Mouse (Mus musculus) hindbrain, embryonic 14.5 days (tissue): ENCODE measurements around the gene Gde1. TPM values are rescaled to one million over a fixed set of nuclear protein-coding genes. Genes with fewer than 3 reads are reported as not detected.

Experiments
- ATAC-seq: fragments of 200-750 bp; cut with Nextera tagmentation; 2 replicates; pipeline ENCODE4 v1.8.0; 2017; ENCODE audit warnings: moderate number of reproducible peaks, mild to moderate bottlenecking, moderate TSS enrichment, moderate library complexity; ENCODE audit not compliant: low FRiP score
- DNase-seq: peaks from one replicate; pipeline ENCODE4 v3.0.0-alpha.2; 2015; ENCODE audit warnings: low spot score
- H3K27ac ChIP-seq: fragments of 300-500 bp; sonication (generic); 2 replicates; pipeline ENCODE4 v1.5.1; 2014; ENCODE audit warnings: mild to moderate bottlenecking, moderate library complexity
- H3K27me3 ChIP-seq: fragments of 300-500 bp; sonication (generic); 2 replicates; pipeline ENCODE4 v1.6.1; 2014; ENCODE audit warnings: mild to moderate bottlenecking, low read length, mixed read lengths; ENCODE audit not compliant: control insufficient read depth, insufficient read depth
- H3K36me3 ChIP-seq: fragments of 300-500 bp; sonication (generic); replicated peaks from 2 replicates; pipeline ENCODE4 v1.6.1; 2014; ENCODE audit not compliant: control insufficient read depth, insufficient read depth
- H3K4me1 ChIP-seq: fragments of 300-500 bp; sonication (generic); replicated peaks from 2 replicates; pipeline ENCODE4 v1.6.1; 2014; ENCODE audit warnings: antibody characterized with exemption, low read length, mixed read lengths; ENCODE audit not compliant: control insufficient read depth, insufficient read depth
- H3K4me2 ChIP-seq: fragments of 300-500 bp; sonication (generic); replicated peaks from 2 replicates; pipeline ENCODE4 v1.6.1; 2014; ENCODE audit warnings: mild to moderate bottlenecking, moderate library complexity
- H3K4me3 ChIP-seq: fragments of 300-500 bp; sonication (generic); replicated peaks from 2 replicates; pipeline ENCODE4 v1.5.1; 2014; ENCODE audit warnings: mild to moderate bottlenecking, low read length
- H3K9ac ChIP-seq: fragments of 300-500 bp; sonication (generic); 2 replicates; pipeline ENCODE4 v1.6.1; 2014
- H3K9me3 ChIP-seq: fragments of 300-500 bp; sonication (generic); 2 replicates; pipeline ENCODE4 v1.6.1; 2016; ENCODE audit warnings: low read length; ENCODE audit not compliant: control insufficient read depth
- WGBS: fragments of 180-500 bp; shearing (Covaris S2); extraction: QIAGEN DNeasy Blood & Tissue Kit; methylation state at CpG from one replicate; pipeline ENCODE4 v1.1.7; 2014; 5-methylcytosine and 5-hydroxymethylcytosine counted together
- polyA plus RNA-seq: library from polyadenylated mRNA; unstranded; fragments of >200 nt; fragmentation: Nextera tagmentation; extraction: Ambion mirVana; gene quantifications from 2 replicates; pipeline ENCODE4 v1.2.1, GENCODE M21; 2014

Gde1 gene
- polyA plus RNA-seq, 1 experiment from 2014 or later = 228 TPM

GRCm38 (mm10) chr7:118710776-118711175 is 5.2 kb upstream of the Gde1 start:
- Histone ChIP-seq H3K4me1 (peaks cover 18% of the 10 kb centered on the region), H3K4me3 (no peak overlapping the region), H3K4me2 (no peak overlapping the region), H3K27me3 (no peaks in the 10 kb centered on the region), H3K9me3 (no peaks in the 10 kb centered on the region), H3K36me3 (peaks cover 10% of the 10 kb centered on the region), H3K9ac (no peak overlapping the region), H3K27ac (no peak overlapping the region)
- DNase-seq = no peak
- WGBS = 65% methylated on average over 5 of the region's 5 CpGs
- ATAC-seq = no peak

DNA sequence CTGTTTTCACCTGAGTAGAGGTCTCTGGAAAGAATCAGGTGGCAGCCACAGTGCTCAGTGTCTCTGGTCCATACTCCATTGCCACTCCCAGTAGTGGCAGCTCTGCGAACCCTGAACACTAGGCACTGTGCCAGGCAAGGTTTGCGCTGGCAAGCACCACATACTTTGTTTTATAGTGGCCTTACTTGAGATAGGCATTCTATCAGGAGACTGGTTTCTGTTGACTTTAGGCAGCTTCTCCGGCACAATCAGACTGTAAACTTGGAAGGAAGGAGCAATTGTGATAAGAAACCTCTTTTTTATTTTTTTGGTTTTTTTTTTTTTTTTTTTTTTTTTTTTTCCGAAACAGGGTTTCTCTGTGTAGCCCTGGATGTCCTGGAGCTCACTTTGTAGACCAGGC is 2.4 kb upstream of the Gde1 start:
- WGBS = 85% methylated on average over 4 of the region's 4 CpGs
- Histone ChIP-seq H3K4me3 (no peak overlapping the region), H3K9ac (no peak overlapping the region), H3K36me3 (peaks cover 1% of the 10 kb centered on the region; the same call in 1 of the 2 replicates), H3K9me3 (no peaks in the 10 kb centered on the region), H3K4me1 (peaks cover 23% of the 10 kb centered on the region), H3K27ac (no peak overlapping the region), H3K4me2 (no peak overlapping the region), H3K27me3 (no peaks in the 10 kb centered on the region)
- ATAC-seq (no peak), DNase-seq (no peak)

DNA sequence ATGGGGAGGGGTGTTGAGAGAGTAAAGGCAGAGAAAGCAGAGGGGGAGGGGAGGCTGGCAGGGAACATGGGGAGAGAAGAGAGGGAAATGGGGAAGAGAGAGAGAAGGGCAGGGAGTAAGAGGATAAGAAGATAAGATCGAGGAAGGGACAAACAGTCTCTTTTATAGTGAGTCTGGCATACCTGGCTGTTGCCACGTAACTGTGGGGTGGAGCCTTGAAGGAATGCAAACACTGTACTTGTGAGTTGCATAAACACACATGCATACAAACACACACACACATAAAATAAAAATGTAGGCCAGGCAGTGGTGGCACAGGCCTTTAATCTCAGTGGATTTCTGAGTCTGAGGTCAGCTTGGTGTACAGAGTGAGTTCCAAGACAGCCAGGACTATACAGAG is 1.6 kb upstream of the Gde1 start:
- Histone ChIP-seq H3K4me1 (peaks cover 24% of the 10 kb centered on the region), H3K27me3 (no peaks in the 10 kb centered on the region), H3K4me3 (no peak overlapping the region), H3K36me3 (peaks cover 9% of the 10 kb centered on the region), H3K4me2 (no peak overlapping the region), H3K9ac (no peak overlapping the region), H3K9me3 (no peaks in the 10 kb centered on the region), H3K27ac (no peak overlapping the region)
- DNase-seq (no peak), ATAC-seq (no peak)
- WGBS = 74% methylated on average over 2 of the region's 2 CpGs

DNA sequence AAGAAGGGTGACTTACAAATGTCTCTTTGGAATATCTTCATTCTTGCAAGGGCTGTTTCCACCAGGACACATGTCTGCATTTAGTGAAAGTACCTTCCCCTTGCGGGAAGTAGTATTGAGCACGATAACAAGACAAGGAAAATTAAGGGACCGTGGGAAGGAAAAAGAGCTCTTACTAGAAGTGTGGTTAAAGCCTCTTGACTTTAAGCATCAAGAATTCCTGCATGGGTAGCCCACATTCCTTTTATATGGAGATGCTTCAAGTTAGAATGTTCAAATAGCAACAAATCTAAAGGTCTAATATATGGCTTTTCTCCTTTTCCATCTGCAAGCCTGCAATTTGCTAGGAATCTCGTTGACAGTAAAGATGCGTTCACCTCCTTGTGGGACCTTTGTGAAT is 910 bp upstream of the Gde1 start:
- H3K27me3 ChIP-seq = no peaks in the 10 kb centered on the region
- DNase-seq (no peak), ATAC-seq (no peak)
- no peaks in the 10 kb centered on the region for H3K9me3 ChIP-seq
- H3K9ac ChIP-seq = no peak overlapping the region
- H3K4me3 ChIP-seq = no peak overlapping the region
- no peak overlapping the region for H3K4me2 ChIP-seq
- peaks cover 24% of the 10 kb centered on the region for H3K4me1 ChIP-seq
- peaks cover 13% of the 10 kb centered on the region for H3K36me3 ChIP-seq
- H3K27ac ChIP-seq = no peak overlapping the region
- 95% methylated on average over 5 of the region's 5 CpGs for WGBS

DNA sequence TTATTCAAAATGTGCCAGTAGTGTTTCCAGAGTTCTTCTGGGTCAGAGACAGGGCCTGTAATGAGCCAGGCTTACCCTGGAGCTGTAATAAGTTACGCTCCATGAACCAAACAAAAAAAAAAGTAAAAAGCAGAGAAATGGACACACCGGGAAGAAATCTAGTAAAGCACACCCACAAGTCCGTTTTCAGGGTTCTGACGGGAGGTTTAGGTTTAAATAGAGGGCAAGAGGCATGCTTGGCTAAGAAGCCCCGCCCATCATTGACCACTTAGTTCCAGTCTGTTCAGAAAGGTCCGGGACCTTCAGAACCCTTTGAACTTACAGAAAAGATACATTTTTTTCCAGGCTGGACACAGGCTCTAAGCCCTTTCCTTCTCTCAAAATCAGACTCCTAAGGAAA is 473 bp upstream of the Gde1 start:
- Histone ChIP-seq H3K36me3 (peaks cover 13% of the 10 kb centered on the region), H3K9ac (no peak overlapping the region), H3K27me3 (no peaks in the 10 kb centered on the region), H3K4me3 (peak overlapping the region; percentile 81), H3K4me1 (peaks cover 24% of the 10 kb centered on the region), H3K27ac (peak overlapping the region; percentile 94; the same call in 1 of the 2 replicates), H3K9me3 (no peaks in the 10 kb centered on the region), H3K4me2 (peak overlapping the region; percentile 51)
- WGBS = 30% methylated on average over 6 of the region's 6 CpGs
- ATAC-seq (no peak), DNase-seq (no peak)

- H3K36me3 ChIP-seq = peaks cover 19% of the 10 kb centered on the region
- peak overlapping the region; percentile 81 for H3K4me3 ChIP-seq
- no peak for DNase-seq
- peak overlapping the region; percentile 51 for H3K4me2 ChIP-seq
- H3K9ac ChIP-seq = peak overlapping the region; percentile 90
- no peaks in the 10 kb centered on the region for H3K9me3 ChIP-seq
- H3K4me1 ChIP-seq = peaks cover 24% of the 10 kb centered on the region
- no peak for ATAC-seq
- no peak overlapping the region for H3K27ac ChIP-seq
- WGBS = 77% methylated on average over 9 of the region's 9 CpGs
- H3K27me3 ChIP-seq = no peaks in the 10 kb centered on the region
Measured at GRCm38 (mm10) chr7:118704001-118704850, 1.4 kb downstream of the Gde1 start.

DNA sequence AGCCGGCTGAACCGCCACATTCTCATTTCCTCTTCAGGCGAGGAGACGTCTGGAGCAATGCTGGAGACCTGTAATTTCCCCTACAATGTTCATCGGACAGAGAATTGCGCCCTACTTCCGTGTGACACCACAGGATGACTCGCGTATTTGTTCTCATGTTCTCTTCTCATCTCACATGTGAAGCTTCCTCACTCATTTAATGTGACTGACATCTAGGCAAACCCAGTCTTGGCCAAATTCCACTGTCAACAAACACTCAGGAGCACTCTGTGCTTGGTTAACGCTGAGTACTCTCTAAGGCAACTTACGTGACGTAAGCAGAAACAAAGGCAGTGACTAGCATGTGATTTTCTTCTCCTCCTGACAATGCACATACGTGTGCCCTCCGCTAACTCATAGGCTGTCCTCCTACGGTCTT is 2.4 kb downstream of the Gde1 start:
- 91% methylated on average over 15 of the region's 15 CpGs for WGBS

GRCm38 (mm10) chr7:118698882-118699281 is 6.7 kb downstream of the Gde1 start:
- H3K9ac ChIP-seq = no peak overlapping the region
- H3K27ac ChIP-seq = no peak overlapping the region
- no peak overlapping the region for H3K4me3 ChIP-seq
- peaks cover 67% of the 10 kb centered on the region for H3K36me3 ChIP-seq
- 93% methylated on average over 9 of the region's 9 CpGs for WGBS
- ATAC-seq (no peak), DNase-seq (no peak)
- no peaks in the 10 kb centered on the region for H3K9me3 ChIP-seq
- H3K4me2 ChIP-seq = no peak overlapping the region
- H3K4me1 ChIP-seq = peaks cover 10% of the 10 kb centered on the region
- no peaks in the 10 kb centered on the region for H3K27me3 ChIP-seq

More for the DNA sequence above, 2.4 kb downstream of the Gde1 start:
- Histone ChIP-seq H3K36me3 (peaks cover 26% of the 10 kb centered on the region), H3K4me2 (peak overlapping the region; percentile 51; the same call in 1 of the 2 replicates), H3K4me3 (no peak overlapping the region), H3K27ac (no peak overlapping the region), H3K9me3 (no peaks in the 10 kb centered on the region), H3K27me3 (no peaks in the 10 kb centered on the region), H3K9ac (no peak overlapping the region), H3K4me1 (peaks cover 24% of the 10 kb centered on the region)
- DNase-seq (no peak), ATAC-seq (no peak)

- H3K9me3 ChIP-seq = no peaks in the 10 kb centered on the region
- H3K27ac ChIP-seq = no peak overlapping the region
- no peaks in the 10 kb centered on the region for H3K27me3 ChIP-seq
- whole genome bisulfite sequencing = 83% methylated on average over 4 of the region's 4 CpGs
- no peaks in the 10 kb centered on the region for H3K4me1 ChIP-seq
- ATAC-seq (no peak), DNase-seq (no peak)
- H3K4me2 ChIP-seq = no peak overlapping the region
- H3K9ac ChIP-seq = no peak overlapping the region
- peaks cover 74% of the 10 kb centered on the region for H3K36me3 ChIP-seq
- H3K4me3 ChIP-seq = no peak overlapping the region
Measured at GRCm38 (mm10) chr7:118697168-118697567, 8.4 kb downstream of the Gde1 start.
